ENCODE assay signal across 17 mouse cellular contexts in genomic region chr2:147373667-147374007, GRCm38 (mm10). TPM values are rescaled to one million over a fixed set of nuclear protein-coding genes. Genes with fewer than 3 reads are reported as not detected.
DNase-seq lines count a peak whose midpoint lies in the region; ATAC-seq lines count a peak whose summit lies in the region.
"Had no signal": no experiment of that assay in that cellular context is flagged by ENCODE, and none has a peak within 500 bp of the region (broad histone marks: within the 10 kb centered on the region; RNA-seq: fewer than 3 reads in every experiment).

No protein-coding gene starts in this region.

- H3K9me3 ChIP-seq in heart, embryonic 10.5 days, result no peaks in the 10 kb centered on the region
- peaks cover 6% of the 10 kb centered on the region for H3K9me3 ChIP-seq in megakaryocyte, embryonic 14.5 days
- no peaks in the 10 kb centered on the region for H3K9me3 ChIP-seq in embryonic facial prominence, embryonic 10.5 days
- no peaks in the 10 kb centered on the region for H3K9me3 ChIP-seq in neural tube, embryonic 11.5 days (ENCODE audit: control insufficient read depth, low read length)

- H3K4me3 ChIP-seq in heart, embryonic 10.5 days, result peak overlapping the region; percentile 34
- peak overlapping the region; percentile 21 for H3K4me3 ChIP-seq in megakaryocyte, embryonic 14.5 days (replicated peaks)
- peak overlapping the region; percentile 29 for H3K4me3 ChIP-seq in embryonic facial prominence, embryonic 10.5 days
- H3K4me3 ChIP-seq in neural tube, embryonic 11.5 days (ENCODE audit: low read depth, low read length), result 0 out of 2 replicates have a peak overlapping the region, but pooled peaks have one; percentile 0

- no peaks in the 10 kb centered on the region for H3K36me3 ChIP-seq in heart, embryonic 10.5 days
- no peaks in the 10 kb centered on the region for H3K36me3 ChIP-seq in megakaryocyte, embryonic 14.5 days (replicated peaks; ENCODE audit: low read length)
- no peaks in the 10 kb centered on the region for H3K36me3 ChIP-seq in embryonic facial prominence, embryonic 10.5 days (replicated peaks)
- H3K36me3 ChIP-seq in neural tube, embryonic 11.5 days (ENCODE audit: control insufficient read depth, insufficient read depth, low read length), result no peaks in the 10 kb centered on the region

- WGBS in heart, embryonic 10.5 days, result 1% methylated on average over 19 of the region's 19 CpGs
- under 1% methylated on average over 19 of the region's 19 CpGs for WGBS in embryonic facial prominence, embryonic 10.5 days
- under 1% methylated on average over 19 of the region's 19 CpGs for whole genome bisulfite sequencing in neural tube, embryonic 11.5 days

- H3K9ac ChIP-seq in neural tube, embryonic 11.5 days (ENCODE audit: low read length), result no peak overlapping the region

- H3K27me3 ChIP-seq in heart, embryonic 10.5 days (ENCODE audit: insufficient read depth, poor library complexity, severe bottlenecking), result peaks cover 93% of the 10 kb centered on the region
- H3K27me3 ChIP-seq in megakaryocyte, embryonic 14.5 days (replicated peaks), result peaks cover 61% of the 10 kb centered on the region
- H3K27me3 ChIP-seq in embryonic facial prominence, embryonic 10.5 days (replicated peaks; ENCODE audit: low read depth, poor library complexity, severe bottlenecking), result peaks cover 96% of the 10 kb centered on the region
- peaks cover 86% of the 10 kb centered on the region for H3K27me3 ChIP-seq in neural tube, embryonic 11.5 days (ENCODE audit: control insufficient read depth, insufficient read depth, low read length)

- no peak overlapping the region for H3K27ac ChIP-seq in heart, embryonic 10.5 days
- no peak overlapping the region for H3K27ac ChIP-seq in embryonic facial prominence, embryonic 10.5 days (replicated peaks)
- H3K27ac ChIP-seq in neural tube, embryonic 11.5 days (ENCODE audit: low read depth, low read length), result no peak overlapping the region
- H3K27ac ChIP-seq: stomach, postnatal 0 days had no signal

- no peak for DNase-seq in heart, embryonic 10.5 days (ENCODE audit: low spot score)
- DNase-seq in heart, adult 18-20 months, result no peak
- DNase-seq in embryonic facial prominence, embryonic 10.5 days (ENCODE audit: low spot score), result no peak
- peak; percentile 38 for DNase-seq in neural tube, embryonic 11.5 days (ENCODE audit: low spot score)
- no peak for DNase-seq in adrenal gland, postnatal 10 days
- no peak for DNase-seq in spleen, postnatal 14 days (ENCODE audit: low spot score in 2 of 2)
- DNase-seq: adrenal gland, postnatal 14 days; B cell, adult 2 months; liver; lung, postnatal 14 days had no signal

- H3K4me1 ChIP-seq in heart, embryonic 10.5 days, result peaks cover 9% of the 10 kb centered on the region
- H3K4me1 ChIP-seq in megakaryocyte, embryonic 14.5 days, result peaks cover 4% of the 10 kb centered on the region; the same call in 1 of the 2 replicates
- H3K4me1 ChIP-seq in embryonic facial prominence, embryonic 10.5 days, result peaks cover 9% of the 10 kb centered on the region
- no peaks in the 10 kb centered on the region; the same call in 1 of the 2 replicates for H3K4me1 ChIP-seq in neural tube, embryonic 11.5 days (ENCODE audit: control insufficient read depth, insufficient read depth, low read length)

- peak overlapping the region; percentile 30 for H3K4me2 ChIP-seq in neural tube, embryonic 11.5 days (ENCODE audit: low read depth)

- no peak for ATAC-seq in megakaryocyte, adult 5-6 weeks (ENCODE audit: poor library complexity, severe bottlenecking)
- peak; percentile 20; the same call in 1 of the 2 replicates for ATAC-seq in neural tube, embryonic 11.5 days (ENCODE audit: insufficient read depth, low FRiP score, low TSS enrichment)
- ATAC-seq: intestine, postnatal 0 days; Patski had no signal

RNA-seq across cellular contexts. Expression of gene Pax1, which starts 11.9 kb away (rescaled TPM):
- polyA plus RNA-seq in heart, embryonic 10.5 days (2016; fragmentation: Nextera tagmentation; extraction: Ambion mirVana), result 0.54 and 1.7 TPM in 2 replicates
- total RNA-seq in heart, adult 18-20 months (2021), result not detected
- not detected in 2 replicates for polyA plus RNA-seq in megakaryocyte, embryonic 14.5 days (2012; ENCODE audit: insufficient read depth, low replicate concordance)
- not detected in 2 replicates for total RNA-seq in megakaryocyte, adult 5-6 weeks (2015)
- not detected in 2 replicates for total RNA-seq in megakaryocyte, adult 5-6 weeks (2017)
- polyA plus RNA-seq in embryonic facial prominence, embryonic 10.5 days (2016; fragmentation: Nextera tagmentation; extraction: Ambion mirVana), result 0.93 and 2.3 TPM in 2 replicates
- polyA plus RNA-seq in neural tube, embryonic 11.5 days (2014; fragmentation: Nextera tagmentation; extraction: Ambion mirVana), result 17.0 and 26.4 TPM in 2 replicates
- not detected for total RNA-seq in adrenal gland, postnatal 10 days (2021)
- total RNA-seq: adrenal gland, postnatal 14 days; layer of hippocampus, postnatal 10 days had no signal
- polyA plus RNA-seq: cortical plate, adult 2 months; intestine, postnatal 0 days; Patski; stomach, postnatal 0 days had no signal
